Mouse (Mus musculus) right cerebral cortex, postnatal 36 days (tissue): ENCODE measurements around the gene Klra17.
"Not testable (repeated sequence)": the region's sequence is repeated elsewhere in the genome, so short reads cannot be mapped to it uniquely, and the experiment has no call there.

Experiments
- DNase-seq, 2 experiments: peaks; one replicate each; pipeline ENCODE4 v3.0.0; 2022; ENCODE audit warnings: low spot score in 2 of 2, mixed read lengths in 1 of 2

The Klra17 gene

GRCm38 (mm10) chr6:129876549-129876948 lies at the start of gene Klra17:
Gene Klra17 (minus strand): TSS chr6:129876672.
- no peak for DNase-seq

DNA sequence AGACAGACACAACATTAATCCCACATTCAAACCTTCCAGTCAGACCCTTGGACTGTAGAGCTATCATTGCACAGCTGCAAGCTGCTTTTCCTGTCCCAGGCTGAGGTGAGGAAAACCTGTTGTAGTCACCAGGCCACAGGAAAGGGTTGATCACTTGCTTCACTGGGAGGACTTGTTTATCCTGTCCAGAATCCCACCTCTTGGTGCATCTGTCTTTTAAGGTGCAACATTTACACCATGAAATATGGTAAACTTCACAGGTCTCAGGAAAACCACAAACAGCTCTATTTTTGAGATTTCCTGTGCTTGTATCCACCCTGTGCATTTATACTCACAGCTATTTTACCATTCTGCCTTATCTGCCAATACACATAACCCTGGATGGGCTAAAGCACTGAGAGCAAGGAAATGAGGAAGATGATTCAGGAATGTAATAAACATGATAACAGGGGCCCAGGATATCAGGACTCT lies 41.0 kb upstream of the Klra17 start, which contains the start of gene Klra5:
Klra5 (minus strand) TSS at position 175 of the 471 bp plus-strand sequence.
- not testable (repeated sequence) for DNase-seq

DNA sequence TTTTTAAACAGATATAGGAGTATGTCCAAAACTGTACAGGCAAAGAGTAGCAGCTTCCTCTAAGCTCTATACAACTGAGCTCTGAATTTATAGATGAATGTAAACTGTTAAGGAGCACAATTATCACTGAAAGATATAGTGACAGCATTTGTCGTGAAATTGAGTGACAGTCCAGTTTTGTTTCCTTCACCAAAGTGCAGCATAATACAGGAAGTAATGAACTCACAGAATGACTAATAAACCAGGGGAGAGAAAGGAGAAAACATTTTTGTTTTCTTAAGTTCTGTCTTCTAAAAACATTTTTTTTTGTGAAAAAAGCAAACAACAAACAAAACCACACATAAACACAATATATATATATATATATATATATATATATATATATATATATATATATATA lies 40.5 kb upstream of the Klra17 start:
- DNase-seq, result no peak

GRCm38 (mm10) chr6:129882525-129882924 lies 6.1 kb upstream of the Klra17 start:
- no peak for DNase-seq

GRCm38 (mm10) chr6:129862349-129862748 lies 14.1 kb downstream of the Klra17 start, which contains the start of gene Gm17631:
Gene Gm17631 (plus strand): TSS chr6:129862649.
- DNase-seq, result not testable (repeated sequence)

DNA sequence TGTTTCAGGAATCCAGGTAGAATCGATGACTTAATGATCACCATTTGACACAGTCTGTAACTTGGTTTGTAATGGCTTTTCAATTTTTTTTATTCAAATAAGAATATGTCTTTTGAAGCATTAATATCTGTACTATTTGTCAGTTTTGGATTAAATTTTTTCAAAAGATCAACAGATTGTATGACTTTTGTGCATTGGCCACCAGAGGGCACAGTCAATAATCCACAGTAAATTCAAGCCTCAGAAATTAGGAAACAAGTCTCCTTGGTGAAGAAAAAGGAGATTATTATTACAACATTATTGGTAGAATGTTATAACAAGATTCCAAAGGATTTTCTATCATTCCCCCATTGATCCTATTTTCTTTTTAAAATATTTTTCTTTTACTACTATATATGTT lies 50.9 kb downstream of the Klra17 start:
- no peak for DNase-seq

DNA sequence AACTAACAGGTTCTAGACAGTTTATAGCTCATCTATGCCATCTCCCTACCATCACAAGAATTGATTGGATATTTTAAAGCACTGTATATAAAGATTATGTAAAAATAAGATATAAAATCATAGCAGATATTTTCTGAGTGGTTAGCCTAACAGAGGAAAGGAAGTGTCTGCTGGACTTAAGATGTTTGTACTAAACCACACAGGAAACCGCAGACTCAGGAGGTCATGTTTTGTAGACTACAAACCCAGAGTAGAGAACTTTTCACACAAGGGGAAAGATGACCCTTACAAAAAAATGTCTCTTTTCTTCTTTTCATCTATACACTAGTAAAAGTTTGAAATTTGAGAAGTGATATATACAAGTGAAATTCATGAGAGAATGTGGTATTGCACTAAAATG lies 52.5 kb downstream of the Klra17 start:
- DNase-seq, result no peak

- DNase-seq, result no peak
Measured at GRCm38 (mm10) chr6:129817731-129818130, 58.7 kb downstream of the Klra17 start.

DNA sequence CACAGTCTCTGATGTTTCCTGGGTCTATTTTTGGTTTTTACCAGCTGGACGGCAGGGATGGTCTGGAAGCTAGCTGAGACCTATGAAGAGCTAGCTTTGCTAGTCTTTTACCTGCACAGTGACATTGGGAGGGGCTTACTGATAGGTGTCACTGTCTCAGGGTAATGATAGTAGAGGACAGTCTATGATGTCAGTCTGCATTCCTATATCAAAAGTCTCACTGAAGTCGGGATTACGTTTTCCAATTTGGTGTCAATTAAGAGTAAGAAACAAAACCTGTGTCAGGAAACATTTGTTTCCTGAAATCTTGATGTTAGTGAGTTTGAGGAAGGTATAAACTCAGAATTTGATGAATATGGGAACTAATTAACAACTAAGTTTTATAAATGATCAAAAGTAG lies 92.3 kb downstream of the Klra17 start, which contains the start of gene Gm156:
Gm156 (minus strand) TSS at position 101 of the 400 bp plus-strand sequence.
- DNase-seq, result not testable (repeated sequence)
